Mouse (Mus musculus) forebrain, embryonic 13.5 days (tissue): ENCODE measurements around the gene Gmds. TPM values are rescaled to one million over a fixed set of nuclear protein-coding genes. Genes with fewer than 3 reads are reported as not detected.

Source experiments
- ATAC-seq: fragments of 200-750 bp; cut with Nextera tagmentation; 2 replicates; pipeline ENCODE4 v1.8.0; 2017
- H3K27ac ChIP-seq: fragments of 300-500 bp; sonication (generic); 2 replicates; pipeline ENCODE4 v1.5.1; 2015; ENCODE audit warnings: inconsistent platforms, mild to moderate bottlenecking, moderate library complexity
- H3K27me3 ChIP-seq: fragments of 300-500 bp; sonication (generic); 2 replicates; pipeline ENCODE4 v1.6.1; 2015; ENCODE audit warnings: mild to moderate bottlenecking, inconsistent platforms
- H3K36me3 ChIP-seq: fragments of 300-500 bp; sonication (generic); 2 replicates; pipeline ENCODE4 v1.6.1; 2015; ENCODE audit warnings: mild to moderate bottlenecking, inconsistent platforms; ENCODE audit not compliant: poor library complexity, severe bottlenecking
- H3K4me1 ChIP-seq: fragments of 300-500 bp; sonication (generic); 2 replicates; pipeline ENCODE4 v1.6.1; 2015; ENCODE audit warnings: inconsistent platforms
- H3K4me2 ChIP-seq: fragments of 300-500 bp; sonication (generic); 2 replicates; pipeline ENCODE4 v1.6.1; 2015; ENCODE audit warnings: inconsistent platforms, mild to moderate bottlenecking, moderate library complexity
- H3K4me3 ChIP-seq: fragments of 300-500 bp; sonication (generic); 2 replicates; pipeline ENCODE4 v1.5.1; 2015; ENCODE audit warnings: mild to moderate bottlenecking, inconsistent platforms
- H3K9ac ChIP-seq: fragments of 300-500 bp; sonication (generic); 2 replicates; pipeline ENCODE4 v1.6.1; 2015; ENCODE audit warnings: mild to moderate bottlenecking, inconsistent platforms
- H3K9me3 ChIP-seq: fragments of 300-500 bp; sonication (generic); replicated peaks from 2 replicates; pipeline ENCODE4 v1.6.1; 2016; ENCODE audit warnings: inconsistent platforms
- WGBS: fragments of 180-500 bp; shearing (Covaris S2); methylation state at CpG from one replicate; pipeline ENCODE4 v1.1.7; 2015; 5-methylcytosine and 5-hydroxymethylcytosine counted together
- polyA plus RNA-seq: library from polyadenylated mRNA; unstranded; fragments of >200 nt; fragmentation: Nextera tagmentation; extraction: Ambion mirVana; gene quantifications from 2 replicates; pipeline ENCODE4 v1.2.1, GENCODE M21; 2015

Gene Gmds
- polyA plus RNA-seq, 1 experiment from 2014 or later: 28.5 TPM

- Histone ChIP-seq H3K4me1 (peaks cover 3% of the 10 kb centered on the region; the same call in 1 of the 2 replicates), H3K4me3 (no peak overlapping the region), H3K36me3 (no peaks in the 10 kb centered on the region), H3K9ac (no peak overlapping the region), H3K27ac (no peak overlapping the region), H3K4me2 (no peak overlapping the region), H3K27me3 (peaks cover 26% of the 10 kb centered on the region), H3K9me3 (no peaks in the 10 kb centered on the region)
- WGBS: 96% methylated on average over 1 of the region's 1 CpGs
- no peak for ATAC-seq
These were observed 513.4 kb downstream of the Gmds start for GRCm38 (mm10) chr13:31825180-31825579.

- no peak overlapping the region for H3K4me3 ChIP-seq
- no peaks in the 10 kb centered on the region for H3K36me3 ChIP-seq
- no peaks in the 10 kb centered on the region for H3K9me3 ChIP-seq
- peaks cover 3% of the 10 kb centered on the region; the same call in 1 of the 2 replicates for H3K4me1 ChIP-seq
- H3K4me2 ChIP-seq: no peak overlapping the region
- peaks cover 45% of the 10 kb centered on the region for H3K27me3 ChIP-seq
- WGBS: 20% methylated on average over 5 of the region's 5 CpGs
- no peak overlapping the region for H3K9ac ChIP-seq
- ATAC-seq: no peak
- no peak overlapping the region for H3K27ac ChIP-seq
These were observed 515.2 kb downstream of the Gmds start for GRCm38 (mm10) chr13:31823316-31823715.

- Histone ChIP-seq H3K9ac (peak overlapping the region; percentile 31; the same call in 1 of the 2 replicates), H3K27ac (no peak overlapping the region), H3K27me3 (peaks cover 68% of the 10 kb centered on the region), H3K4me3 (no peak overlapping the region), H3K9me3 (no peaks in the 10 kb centered on the region), H3K4me1 (peaks cover 3% of the 10 kb centered on the region; the same call in 1 of the 2 replicates), H3K4me2 (peak overlapping the region; percentile 48), H3K36me3 (no peaks in the 10 kb centered on the region)
- no peak; the same call in 1 of the 2 replicates for ATAC-seq
- WGBS: 23% methylated on average over 6 of the region's 6 CpGs
These were observed 517.5 kb downstream of the Gmds start for GRCm38 (mm10) chr13:31821050-31821449.

GRCm38 (mm10) chr13:31820587-31821017 is 517.9 kb downstream of the Gmds start:
- 3% methylated on average over 16 of the region's 16 CpGs for WGBS
- H3K4me3 ChIP-seq: peak overlapping the region; percentile 27
- H3K36me3 ChIP-seq: no peaks in the 10 kb centered on the region
- peak; percentile 65; the same call in 1 of the 2 replicates for ATAC-seq
- H3K4me1 ChIP-seq: peaks cover 3% of the 10 kb centered on the region; the same call in 1 of the 2 replicates
- peak overlapping the region; percentile 48 for H3K4me2 ChIP-seq
- no peaks in the 10 kb centered on the region for H3K9me3 ChIP-seq
- H3K27me3 ChIP-seq: peaks cover 72% of the 10 kb centered on the region
- no peak overlapping the region for H3K27ac ChIP-seq
- H3K9ac ChIP-seq: peak overlapping the region; percentile 31

- Histone ChIP-seq H3K36me3 (no peaks in the 10 kb centered on the region), H3K27ac (no peak overlapping the region), H3K9me3 (no peaks in the 10 kb centered on the region), H3K4me2 (no peak overlapping the region), H3K4me3 (no peak overlapping the region), H3K27me3 (peaks cover 80% of the 10 kb centered on the region), H3K9ac (no peak overlapping the region), H3K4me1 (peaks cover 3% of the 10 kb centered on the region; the same call in 1 of the 2 replicates)
- ATAC-seq: no peak
- 32% methylated on average over 14 of the region's 14 CpGs for WGBS
These were observed 518.7 kb downstream of the Gmds start for GRCm38 (mm10) chr13:31819664-31820405.

GRCm38 (mm10) chr13:31818337-31818736 is 520.2 kb downstream of the Gmds start:
- H3K4me3 ChIP-seq: no peak overlapping the region
- peaks cover 88% of the 10 kb centered on the region for H3K27me3 ChIP-seq
- no peak for ATAC-seq
- H3K36me3 ChIP-seq: no peaks in the 10 kb centered on the region
- H3K4me1 ChIP-seq: peaks cover 3% of the 10 kb centered on the region; the same call in 1 of the 2 replicates
- no peak overlapping the region for H3K4me2 ChIP-seq
- no peaks in the 10 kb centered on the region for H3K9me3 ChIP-seq
- H3K27ac ChIP-seq: no peak overlapping the region
- H3K9ac ChIP-seq: no peak overlapping the region
- 63% methylated on average over 7 of the region's 7 CpGs for WGBS

- H3K36me3 ChIP-seq: no peaks in the 10 kb centered on the region
- 0 out of 2 replicates have a peak overlapping the region, but pooled peaks have one; percentile 14 for H3K27ac ChIP-seq
- H3K4me1 ChIP-seq: peaks cover 11% of the 10 kb centered on the region
- WGBS: 31% methylated on average over 15 of the region's 15 CpGs
- H3K9ac ChIP-seq: no peak overlapping the region
- H3K27me3 ChIP-seq: peaks cover 97% of the 10 kb centered on the region
- H3K4me3 ChIP-seq: no peak overlapping the region
- no peaks in the 10 kb centered on the region for H3K9me3 ChIP-seq
- ATAC-seq: no peak
- no peak overlapping the region for H3K4me2 ChIP-seq
These were observed 523.0 kb downstream of the Gmds start for GRCm38 (mm10) chr13:31815383-31816003.

GRCm38 (mm10) chr13:31812701-31813100 is 525.8 kb downstream of the Gmds start:
- 45% methylated on average over 2 of the region's 2 CpGs for WGBS
- Histone ChIP-seq H3K4me3 (no peak overlapping the region), H3K9me3 (no peaks in the 10 kb centered on the region), H3K36me3 (no peaks in the 10 kb centered on the region), H3K27me3 (peaks cover 94% of the 10 kb centered on the region), H3K27ac (no peak overlapping the region), H3K9ac (no peak overlapping the region), H3K4me2 (no peak overlapping the region), H3K4me1 (peaks cover 21% of the 10 kb centered on the region)
- ATAC-seq: no peak

- H3K9ac ChIP-seq: peak overlapping the region; percentile 54
- H3K36me3 ChIP-seq: no peaks in the 10 kb centered on the region
- ATAC-seq: peak; percentile 22
- 4% methylated on average over 44 of the region's 44 CpGs for WGBS
- peaks cover 32% of the 10 kb centered on the region for H3K4me1 ChIP-seq
- no peaks in the 10 kb centered on the region for H3K9me3 ChIP-seq
- no peak overlapping the region for H3K27ac ChIP-seq
- peaks cover 94% of the 10 kb centered on the region for H3K27me3 ChIP-seq
- H3K4me2 ChIP-seq: peak overlapping the region; percentile 51
- H3K4me3 ChIP-seq: peak overlapping the region; percentile 36
These were observed 527.0 kb downstream of the Gmds start for GRCm38 (mm10) chr13:31811542-31812021.

GRCm38 (mm10) chr13:31810693-31811541 is 527.6 kb downstream of the Gmds start:
- Histone ChIP-seq H3K4me1 (peaks cover 38% of the 10 kb centered on the region), H3K36me3 (no peaks in the 10 kb centered on the region), H3K27me3 (peaks cover 94% of the 10 kb centered on the region), H3K9ac (peak overlapping the region; percentile 54), H3K27ac (no peak overlapping the region), H3K4me2 (peak overlapping the region; percentile 51), H3K9me3 (no peaks in the 10 kb centered on the region), H3K4me3 (peak overlapping the region; percentile 36)
- no peak; the same call in 1 of the 2 replicates for ATAC-seq
- WGBS: under 1% methylated on average over 54 of the region's 65 CpGs

GRCm38 (mm10) chr13:31810375-31810692 is 528.2 kb downstream of the Gmds start:
- Histone ChIP-seq H3K27ac (no peak overlapping the region), H3K4me2 (no peak overlapping the region)

More at GRCm38 (mm10) chr13:31810375-31810692, 528.2 kb downstream of the Gmds start:
- Histone ChIP-seq H3K9ac (no peak overlapping the region), H3K9me3 (no peaks in the 10 kb centered on the region), H3K36me3 (no peaks in the 10 kb centered on the region), H3K4me1 (peaks cover 42% of the 10 kb centered on the region), H3K4me3 (peak overlapping the region; percentile 36; the same call in 1 of the 2 replicates), H3K27me3 (peaks cover 94% of the 10 kb centered on the region)
- no peak for ATAC-seq
- WGBS: under 1% methylated on average over 9 of the region's 9 CpGs
